Mouse (Mus musculus): ENCODE results near the gene Dhrs1. TPM values are rescaled to one million over a fixed set of nuclear protein-coding genes. Genes with fewer than 3 reads are reported as not detected.

Dhrs1 gene
- polyA plus RNA-seq, 1 experiment = 93.5 TPM

- DNase-seq = no peak
- no peaks in the 10 kb centered on the region for H3K27me3 ChIP-seq (ENCODE audit: control insufficient read depth, insufficient read depth, low read length)
- 56% methylated on average over 8 of the region's 8 CpGs for WGBS
- no peak overlapping the region for H3K27ac ChIP-seq (ENCODE audit: control insufficient read depth, insufficient read depth, low read length)
- peaks cover 15% of the 10 kb centered on the region for H3K4me1 ChIP-seq (replicated peaks; ENCODE audit: control insufficient read depth, insufficient read depth, low read length)
- H3K36me3 ChIP-seq (ENCODE audit: control insufficient read depth, insufficient read depth, low read length) = no peaks in the 10 kb centered on the region
- H3K4me3 ChIP-seq (ENCODE audit: control insufficient read depth, insufficient read depth, low read length) = no peak overlapping the region
- TF ChIP-seq CTCF (IDR thresholded peaks at IDR 0.05; ENCODE audit: borderline replicate concordance, control insufficient read depth, extremely low read depth, insufficient read depth, low read length, poor library complexity) (no peak), POLR2A (IDR thresholded peaks at IDR 0.05; ENCODE audit: control insufficient read depth, extremely low read depth, insufficient read depth, low read length, poor library complexity) (no peak)
These were observed 17.4 kb downstream of the Dhrs1 start for GRCm38 (mm10) chr14:55727889-55728685.

- H3K27me3 ChIP-seq (ENCODE audit: control insufficient read depth, insufficient read depth, low read length) = no peaks in the 10 kb centered on the region
- H3K4me1 ChIP-seq (replicated peaks; ENCODE audit: control insufficient read depth, insufficient read depth, low read length) = peaks cover 22% of the 10 kb centered on the region
- TF ChIP-seq CTCF (IDR thresholded peaks at IDR 0.05; ENCODE audit: borderline replicate concordance, control insufficient read depth, extremely low read depth, insufficient read depth, low read length, poor library complexity) (no peak), POLR2A (IDR thresholded peaks at IDR 0.05; ENCODE audit: control insufficient read depth, extremely low read depth, insufficient read depth, low read length, poor library complexity) (no peak)
- no peak for DNase-seq
- H3K4me3 ChIP-seq (ENCODE audit: control insufficient read depth, insufficient read depth, low read length) = no peak overlapping the region
- no peaks in the 10 kb centered on the region for H3K36me3 ChIP-seq (ENCODE audit: control insufficient read depth, insufficient read depth, low read length)
- H3K27ac ChIP-seq (ENCODE audit: control insufficient read depth, insufficient read depth, low read length) = no peak overlapping the region
These were observed 19.2 kb downstream of the Dhrs1 start for GRCm38 (mm10) chr14:55726261-55726660.

GRCm38 (mm10) chr14:55724411-55724871, 21.0 kb downstream of the Dhrs1 start:
- Histone ChIP-seq H3K27ac (ENCODE audit: control insufficient read depth, insufficient read depth, low read length) (peak overlapping the region; percentile 92), H3K36me3 (ENCODE audit: control insufficient read depth, insufficient read depth, low read length) (no peaks in the 10 kb centered on the region), H3K4me1 (replicated peaks; ENCODE audit: control insufficient read depth, insufficient read depth, low read length) (peaks cover 22% of the 10 kb centered on the region), H3K4me3 (ENCODE audit: control insufficient read depth, insufficient read depth, low read length) (no peak overlapping the region), H3K27me3 (ENCODE audit: control insufficient read depth, insufficient read depth, low read length) (no peaks in the 10 kb centered on the region)
- TF ChIP-seq CTCF (IDR thresholded peaks at IDR 0.05; ENCODE audit: borderline replicate concordance, control insufficient read depth, extremely low read depth, insufficient read depth, low read length, poor library complexity) (no peak), POLR2A (IDR thresholded peaks at IDR 0.05; ENCODE audit: control insufficient read depth, extremely low read depth, insufficient read depth, low read length, poor library complexity) (peak; percentile 23; the same call in 1 of the 2 replicates)
- DNase-seq = peak; percentile 81
- 5% methylated on average over 8 of the region's 8 CpGs for WGBS

GRCm38 (mm10) chr14:55723433-55723832, 22.1 kb downstream of the Dhrs1 start:
- WGBS = 92% methylated on average over 7 of the region's 7 CpGs
- H3K27me3 ChIP-seq (ENCODE audit: control insufficient read depth, insufficient read depth, low read length) = no peaks in the 10 kb centered on the region
- 0 out of 2 replicates have a peak overlapping the region, but pooled peaks have one; percentile 22 for H3K27ac ChIP-seq (ENCODE audit: control insufficient read depth, insufficient read depth, low read length)
- no peak overlapping the region for H3K4me3 ChIP-seq (ENCODE audit: control insufficient read depth, insufficient read depth, low read length)
- DNase-seq = no peak
- TF ChIP-seq POLR2A (IDR thresholded peaks at IDR 0.05; ENCODE audit: control insufficient read depth, extremely low read depth, insufficient read depth, low read length, poor library complexity) (no peak), CTCF (IDR thresholded peaks at IDR 0.05; ENCODE audit: borderline replicate concordance, control insufficient read depth, extremely low read depth, insufficient read depth, low read length, poor library complexity) (no peak)
- H3K4me1 ChIP-seq (replicated peaks; ENCODE audit: control insufficient read depth, insufficient read depth, low read length) = peaks cover 22% of the 10 kb centered on the region
- H3K36me3 ChIP-seq (ENCODE audit: control insufficient read depth, insufficient read depth, low read length) = no peaks in the 10 kb centered on the region

- Histone ChIP-seq H3K4me3 (ENCODE audit: control insufficient read depth, insufficient read depth, low read length) (peak overlapping the region; percentile 78), H3K4me1 (replicated peaks; ENCODE audit: control insufficient read depth, insufficient read depth, low read length) (peaks cover 22% of the 10 kb centered on the region), H3K27ac (ENCODE audit: control insufficient read depth, insufficient read depth, low read length) (peak overlapping the region; percentile 49), H3K27me3 (ENCODE audit: control insufficient read depth, insufficient read depth, low read length) (no peaks in the 10 kb centered on the region), H3K36me3 (ENCODE audit: control insufficient read depth, insufficient read depth, low read length) (no peaks in the 10 kb centered on the region)
- DNase-seq = peak; percentile 9
- 35% methylated on average over 8 of the region's 8 CpGs for WGBS
- no peak for TF ChIP-seq CTCF (IDR thresholded peaks at IDR 0.05; ENCODE audit: borderline replicate concordance, control insufficient read depth, extremely low read depth, insufficient read depth, low read length, poor library complexity)
- TF ChIP-seq POLR2A (IDR thresholded peaks at IDR 0.05; ENCODE audit: control insufficient read depth, extremely low read depth, insufficient read depth, low read length, poor library complexity) = no peak
These were observed 23.0 kb downstream of the Dhrs1 start for GRCm38 (mm10) chr14:55722438-55722945.

- H3K4me3 ChIP-seq (ENCODE audit: control insufficient read depth, insufficient read depth, low read length) = peak within 1 kb of the TSS; percentile 78
- WGBS = under 1% methylated on average over 50 of the region's 50 CpGs
- TF ChIP-seq POLR2A (IDR thresholded peaks at IDR 0.05; ENCODE audit: control insufficient read depth, extremely low read depth, insufficient read depth, low read length, poor library complexity) = peak; percentile 62; the same call in 1 of the 2 replicates
- TF ChIP-seq CTCF (IDR thresholded peaks at IDR 0.05; ENCODE audit: borderline replicate concordance, control insufficient read depth, extremely low read depth, insufficient read depth, low read length, poor library complexity) = peak; percentile 95
- peak within 1 kb of the TSS; percentile 55 for H3K27ac ChIP-seq (ENCODE audit: control insufficient read depth, insufficient read depth, low read length)
- DNase-seq = peak; percentile 95
- H3K36me3 ChIP-seq (ENCODE audit: control insufficient read depth, insufficient read depth, low read length) = 0 out of 2 replicates have a peak, but pooled peaks cover 3% of the 10 kb centered on the region
- H3K4me1 ChIP-seq (replicated peaks; ENCODE audit: control insufficient read depth, insufficient read depth, low read length) = peaks cover 22% of the 10 kb centered on the region
- no peaks in the 10 kb centered on the region for H3K27me3 ChIP-seq (ENCODE audit: control insufficient read depth, insufficient read depth, low read length)
These were observed 23.6 kb downstream of the Dhrs1 start, which contains the start of gene Rabggta for GRCm38 (mm10) chr14:55721700-55722437. Rabggta (minus strand) TSS chr14:55722263.
